Mouse (Mus musculus) urinary bladder, postnatal 25 days (tissue): Measurements from ENCODE around the gene Dnah11.

Source experiments
- DNase-seq: peaks from one replicate; pipeline ENCODE4 v3.0.0; 2022; ENCODE audit warnings: low spot score

The Dnah11 gene

DNA sequence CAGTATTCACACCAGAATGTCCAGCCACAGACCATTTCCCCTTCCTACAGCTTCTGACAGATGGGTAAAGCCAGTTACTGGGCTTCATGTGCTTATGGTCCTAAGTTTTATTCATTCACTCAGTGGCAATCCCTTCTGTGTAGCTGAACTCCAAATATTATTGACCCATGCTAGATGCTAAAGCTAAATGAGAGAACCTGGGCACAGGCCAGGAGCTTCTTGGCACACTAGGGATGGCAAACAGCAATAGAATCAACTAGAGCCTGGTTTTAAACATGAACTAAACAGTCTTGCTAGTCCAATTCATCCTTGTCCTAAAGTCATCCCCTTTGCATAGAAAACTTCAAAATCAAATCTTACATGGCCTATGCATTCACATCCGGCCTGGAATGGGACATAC lies 113.6 kb downstream of the Dnah11 start:
- no peak for DNase-seq

DNA sequence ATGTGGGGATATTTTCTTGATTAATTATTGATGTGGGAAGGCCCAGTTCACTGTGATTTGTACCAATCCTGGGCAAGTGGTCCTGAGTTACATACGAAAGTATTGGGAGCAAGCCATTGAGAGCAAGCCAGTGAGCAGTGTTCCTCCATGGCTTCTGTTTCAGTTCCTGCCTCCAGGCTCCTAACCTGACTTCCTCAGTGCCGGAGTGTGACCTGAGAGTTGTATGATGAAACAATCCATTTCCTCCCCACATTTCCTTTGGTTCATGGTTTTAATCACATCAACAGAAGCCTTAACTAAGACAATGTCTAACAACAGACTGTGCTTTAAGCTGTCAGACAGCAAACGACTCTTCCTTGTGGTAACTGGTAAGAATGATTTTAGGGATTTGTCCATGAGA lies 114.0 kb downstream of the Dnah11 start:
- no peak for DNase-seq

DNA sequence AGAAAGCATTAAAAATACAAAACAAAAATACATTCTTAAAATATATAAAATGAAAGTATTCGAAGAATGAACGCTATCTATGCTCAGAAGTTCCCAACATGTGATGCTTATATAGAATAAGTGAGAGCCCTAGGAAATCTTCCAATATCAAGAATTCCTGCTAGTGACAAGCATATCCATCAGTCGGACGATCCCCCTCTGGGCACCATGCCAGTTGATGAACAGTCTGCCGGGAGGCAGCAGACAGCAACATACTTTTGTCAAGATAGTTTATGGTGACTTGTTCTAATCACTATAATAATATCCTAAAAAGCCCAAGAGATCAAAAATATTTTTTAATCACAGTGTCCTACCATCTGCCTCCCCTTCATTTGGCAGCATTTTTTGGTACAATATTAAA lies 114.7 kb downstream of the Dnah11 start:
- no peak for DNase-seq

DNA sequence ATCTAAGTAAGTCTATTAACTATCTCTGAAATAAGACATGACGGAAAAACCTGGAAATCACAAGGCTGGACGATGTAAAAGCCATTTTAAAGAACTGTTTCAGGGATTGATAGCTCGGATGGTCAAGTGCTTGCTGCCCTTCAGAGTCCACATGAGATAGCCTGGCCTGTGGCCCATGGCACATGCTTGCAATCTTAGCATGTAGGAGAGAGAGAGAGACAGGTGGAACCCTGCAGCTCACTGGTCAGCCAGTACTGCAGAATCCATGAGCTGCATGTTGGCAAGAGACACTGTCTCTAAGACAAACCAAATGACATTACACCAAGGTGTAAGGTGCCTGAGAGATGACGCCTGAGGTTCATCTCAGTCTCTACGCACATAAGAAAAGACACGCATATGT lies 118.4 kb downstream of the Dnah11 start:
- DNase-seq = no peak

DNA sequence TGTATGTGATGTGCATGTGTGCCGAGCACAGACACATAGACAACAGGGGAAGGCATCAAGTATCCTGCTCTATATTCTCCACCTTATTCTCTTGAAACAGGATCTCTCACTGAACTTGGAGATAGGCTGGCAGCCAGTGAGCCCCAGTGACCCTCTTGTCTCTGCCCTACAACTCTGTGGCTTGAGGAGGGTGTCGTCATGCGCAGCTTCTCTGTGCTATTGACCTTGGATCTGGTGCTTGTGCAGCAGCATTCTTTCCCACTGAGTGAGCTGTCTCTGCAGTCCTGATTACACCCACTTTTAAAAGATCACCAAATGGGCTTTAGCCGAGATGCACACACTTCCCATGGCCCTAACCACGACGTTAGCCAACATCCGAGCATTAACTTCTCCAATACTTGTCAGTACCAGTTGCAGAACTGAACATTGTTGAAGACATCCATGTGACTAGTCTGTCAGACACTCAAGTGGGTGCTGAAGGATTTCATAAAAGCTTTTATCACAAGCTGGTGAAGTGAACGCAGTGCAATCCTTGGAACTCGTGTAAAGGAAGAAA lies 120.3 kb downstream of the Dnah11 start:
- DNase-seq = no peak

DNA sequence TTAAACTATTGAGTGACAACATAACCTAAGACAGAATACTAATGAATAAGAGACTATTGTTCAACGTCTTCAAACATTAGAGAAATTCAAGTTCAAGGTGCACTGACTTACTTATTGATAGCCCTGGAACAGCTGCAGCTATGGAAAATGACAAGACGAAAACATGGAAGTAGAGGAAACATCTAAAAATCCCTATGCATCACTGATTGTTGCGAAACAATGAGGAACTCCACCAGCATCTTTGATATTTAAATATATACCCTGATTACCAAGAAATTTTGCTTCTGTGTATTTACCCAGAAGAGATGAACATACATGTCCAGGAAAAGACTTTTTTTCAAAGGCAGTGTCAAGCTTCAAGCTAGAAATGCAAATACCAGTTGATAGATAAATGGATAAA lies 122.0 kb downstream of the Dnah11 start:
- DNase-seq = no peak

DNA sequence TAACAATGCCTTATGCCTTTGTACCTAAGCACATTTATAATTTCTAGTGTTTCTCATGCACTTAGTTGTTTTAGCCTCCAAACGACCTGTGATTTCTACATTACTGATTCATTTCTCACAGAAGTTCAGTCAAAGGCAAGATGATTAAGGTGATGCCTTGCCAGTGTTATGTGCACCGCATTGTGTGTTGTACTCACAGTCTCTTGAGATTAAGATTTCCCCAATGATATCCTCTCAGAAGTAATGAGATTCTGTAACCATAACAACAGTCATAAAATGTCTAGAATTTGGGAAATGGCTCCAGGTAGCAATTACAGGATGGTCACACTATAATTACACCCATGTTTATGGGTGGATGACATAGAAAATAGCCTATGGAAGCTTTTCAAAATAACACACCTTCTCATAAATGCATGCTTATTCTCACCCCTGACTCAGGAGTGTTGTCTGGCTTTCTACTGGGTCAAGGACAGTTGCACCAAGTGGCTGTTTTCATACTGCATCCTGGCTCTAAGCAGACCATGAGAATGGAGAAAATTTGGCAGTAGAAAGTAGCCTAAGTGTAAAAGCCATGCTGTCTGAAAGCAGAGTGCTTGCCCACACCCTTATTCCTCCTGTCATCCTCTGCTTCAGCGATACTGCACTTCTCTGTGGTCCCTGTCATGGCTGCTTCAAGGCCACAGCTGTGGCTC lies 126.5 kb downstream of the Dnah11 start:
- DNase-seq = no peak

DNA sequence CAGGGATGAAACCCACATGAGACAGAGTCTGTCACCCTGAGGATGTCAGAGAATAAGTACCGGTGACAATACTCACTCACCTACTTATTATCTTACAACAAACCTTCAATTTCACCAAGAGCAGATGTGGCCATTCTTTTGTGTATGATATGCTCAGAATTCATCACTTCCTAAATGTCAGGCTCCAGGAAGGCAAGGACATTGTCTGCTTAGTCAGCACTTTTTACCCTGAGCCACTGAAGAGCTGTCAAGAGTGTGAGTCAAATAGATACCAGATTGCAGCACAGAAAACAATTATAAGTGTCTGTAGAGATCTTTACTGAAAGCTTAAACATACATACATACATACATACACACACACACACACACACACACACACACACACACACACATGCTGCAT lies 127.2 kb downstream of the Dnah11 start:
- DNase-seq = no peak

DNA sequence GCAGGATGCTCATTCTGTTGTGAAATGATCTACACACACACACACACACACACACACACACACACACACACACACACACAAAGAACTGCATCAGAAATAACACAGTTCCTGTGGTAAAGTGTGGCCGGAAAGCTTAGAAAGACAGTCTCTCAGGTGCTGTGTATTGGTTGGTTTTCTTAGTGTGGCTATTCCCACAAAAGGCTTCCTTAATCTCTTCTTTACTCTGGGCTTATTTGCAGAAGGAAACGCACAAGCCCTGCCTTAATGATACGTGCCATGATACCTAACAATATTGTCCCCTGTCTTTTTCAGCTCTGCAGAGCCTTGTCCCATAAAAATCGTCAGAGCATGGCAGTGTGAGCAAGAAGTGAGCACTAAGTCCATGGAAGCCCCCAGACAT lies 130.1 kb downstream of the Dnah11 start:
- DNase-seq = no peak

DNA sequence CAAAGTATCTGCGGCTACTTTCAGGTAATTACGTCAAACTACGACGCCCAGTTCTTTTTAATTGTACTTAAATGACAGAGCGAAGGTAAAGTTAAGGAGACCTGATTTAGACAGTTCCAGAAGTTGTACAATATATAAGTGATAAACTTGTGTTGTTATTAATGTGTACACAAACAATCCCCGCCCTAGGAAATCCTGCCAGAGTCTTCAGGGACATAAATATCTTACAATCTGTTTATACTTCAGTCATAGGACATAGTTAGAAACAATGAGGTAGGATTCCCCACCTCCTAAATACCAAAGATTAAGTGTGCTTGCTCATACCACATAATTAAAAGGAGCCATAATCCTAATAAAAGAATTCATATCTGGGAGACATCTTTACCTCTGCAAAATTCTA lies 136.5 kb downstream of the Dnah11 start:
- DNase-seq = no peak

DNA sequence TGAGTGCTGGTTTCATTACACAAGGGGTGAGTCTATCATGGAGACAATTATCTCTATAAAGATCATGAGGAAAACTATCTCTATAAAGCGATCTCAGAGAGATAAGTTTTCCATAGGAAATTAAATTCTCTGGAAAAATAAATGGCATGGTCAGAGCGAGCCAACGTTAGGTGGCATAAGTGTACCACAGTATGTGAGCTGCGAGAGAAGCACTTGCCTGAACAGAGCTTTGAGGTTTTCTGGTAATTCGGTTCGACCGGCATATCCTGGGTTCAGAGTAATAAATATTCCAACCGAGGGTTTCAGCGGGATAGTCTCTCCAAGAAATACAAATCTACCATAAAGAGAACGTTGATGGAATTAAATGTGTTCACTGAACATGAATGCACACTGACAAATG lies 142.0 kb downstream of the Dnah11 start:
- DNase-seq = no peak

DNA sequence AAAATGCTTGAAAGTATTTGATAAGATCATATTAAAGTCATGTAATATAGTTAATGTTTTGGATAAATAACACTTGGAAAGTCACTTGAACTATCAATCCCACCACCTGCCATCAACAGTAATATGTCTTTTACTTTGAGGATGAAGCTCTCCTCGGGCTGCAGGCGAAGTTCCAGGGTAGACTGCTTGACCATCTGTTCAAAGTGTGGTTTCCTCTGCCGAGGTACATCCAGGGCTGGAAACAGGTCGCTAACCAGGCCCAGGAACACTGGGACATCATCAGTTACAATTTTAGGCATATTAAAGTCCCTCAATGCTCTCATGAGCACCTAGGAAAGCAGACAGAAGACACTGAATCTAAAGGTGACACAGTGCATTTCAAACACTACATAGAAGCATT lies 153.5 kb downstream of the Dnah11 start:
- DNase-seq = no peak

DNA sequence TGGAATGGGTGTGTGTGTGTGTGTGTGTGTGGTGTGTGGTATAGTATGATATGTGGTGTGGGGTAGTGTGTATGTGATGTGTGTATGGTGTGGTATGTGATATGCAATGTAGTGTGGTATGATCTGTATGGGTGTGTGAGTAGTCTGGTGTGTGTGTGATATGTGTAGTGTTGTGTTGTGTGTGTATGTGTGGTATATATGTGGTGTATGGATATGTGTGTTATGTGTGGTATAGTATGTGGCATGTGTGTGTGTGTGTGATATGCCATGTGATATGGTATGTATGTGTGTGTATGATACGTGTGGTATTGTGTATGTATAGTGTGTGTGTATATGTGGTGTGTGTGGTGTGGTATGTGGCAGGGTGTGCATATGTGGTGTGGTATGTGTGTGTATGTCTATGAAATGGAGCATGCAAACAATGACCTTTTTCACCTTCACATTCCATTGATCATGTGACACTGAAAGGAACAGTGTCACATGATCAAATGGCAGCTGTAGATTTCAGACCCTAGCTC lies 155.7 kb downstream of the Dnah11 start:
- DNase-seq = no peak

DNA sequence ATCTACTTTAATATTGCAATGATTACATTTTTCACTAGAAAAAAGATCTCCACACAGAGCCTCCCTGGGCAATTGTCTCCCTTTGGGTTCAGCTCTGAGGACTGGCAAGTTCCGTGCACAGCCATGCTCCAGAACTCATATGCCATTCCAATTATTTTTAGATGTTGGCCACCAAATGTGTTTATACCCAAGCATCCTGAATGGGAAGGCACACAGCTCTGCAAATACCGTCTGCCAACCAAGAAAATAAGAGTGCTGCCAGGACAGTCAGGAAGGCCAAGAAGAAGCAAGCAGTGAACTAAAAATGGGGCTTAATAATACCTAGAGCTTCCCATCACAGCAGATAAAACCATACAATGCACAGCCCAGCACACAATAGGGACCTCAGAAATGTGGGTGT lies 156.6 kb downstream of the Dnah11 start:
- DNase-seq = no peak

DNA sequence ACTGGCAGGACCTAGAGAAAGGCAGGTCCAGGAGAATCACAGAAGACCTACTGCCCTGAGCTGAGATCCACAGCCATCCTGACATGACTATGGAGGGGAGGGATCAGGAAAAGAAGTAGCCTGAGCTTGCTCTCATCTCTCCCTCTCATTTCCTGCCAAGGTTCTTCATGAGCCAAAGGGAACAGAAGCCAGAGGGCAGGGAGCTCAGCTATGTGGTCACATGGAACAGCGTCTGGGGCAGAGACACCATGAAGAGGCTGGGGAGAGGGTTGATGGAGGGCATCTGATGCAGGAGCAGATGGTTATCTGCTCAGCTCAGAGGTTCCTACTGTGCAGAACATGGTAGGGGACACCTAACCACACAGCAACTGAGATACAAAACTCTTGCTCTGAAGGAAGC lies 163.9 kb downstream of the Dnah11 start:
- DNase-seq = no peak

DNA sequence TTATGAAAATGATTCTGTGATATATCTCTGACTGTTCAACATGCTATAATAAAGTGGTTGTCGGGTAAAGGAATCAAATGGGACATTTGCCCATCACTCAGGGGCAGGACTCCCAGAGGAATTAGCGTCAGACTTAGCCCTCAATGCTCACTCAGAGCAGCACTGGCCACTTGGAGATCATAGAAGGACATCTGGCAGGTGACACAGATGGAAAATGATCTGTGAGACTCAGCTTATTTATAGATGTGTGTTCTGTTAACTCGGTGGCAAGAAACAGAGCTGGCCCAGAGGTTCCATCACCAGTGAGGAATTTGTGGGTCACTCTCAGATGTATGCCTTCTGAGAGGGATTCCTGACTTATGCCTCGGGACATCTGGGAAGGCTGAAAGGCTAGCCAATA lies 173.1 kb downstream of the Dnah11 start:
- DNase-seq = no peak

DNA sequence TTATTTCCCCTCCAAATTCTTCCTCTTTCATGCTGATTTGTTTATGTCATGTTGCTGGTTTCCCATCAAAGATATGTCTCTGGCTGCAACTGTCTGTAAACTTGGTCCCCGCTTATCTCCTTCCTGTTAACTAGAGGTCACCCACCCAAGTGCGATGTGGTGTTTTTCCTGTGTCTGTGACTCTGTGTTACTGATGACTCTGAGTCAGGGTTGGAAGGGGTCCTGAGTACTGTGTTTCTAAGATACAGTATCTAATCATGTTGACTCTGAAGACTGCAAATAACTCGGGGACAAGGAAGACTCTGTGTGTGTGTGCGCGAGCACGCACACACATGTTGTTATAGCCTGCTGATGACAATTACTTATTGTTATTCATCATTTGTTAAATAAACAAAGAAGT lies 179.9 kb downstream of the Dnah11 start:
- no peak for DNase-seq

DNA sequence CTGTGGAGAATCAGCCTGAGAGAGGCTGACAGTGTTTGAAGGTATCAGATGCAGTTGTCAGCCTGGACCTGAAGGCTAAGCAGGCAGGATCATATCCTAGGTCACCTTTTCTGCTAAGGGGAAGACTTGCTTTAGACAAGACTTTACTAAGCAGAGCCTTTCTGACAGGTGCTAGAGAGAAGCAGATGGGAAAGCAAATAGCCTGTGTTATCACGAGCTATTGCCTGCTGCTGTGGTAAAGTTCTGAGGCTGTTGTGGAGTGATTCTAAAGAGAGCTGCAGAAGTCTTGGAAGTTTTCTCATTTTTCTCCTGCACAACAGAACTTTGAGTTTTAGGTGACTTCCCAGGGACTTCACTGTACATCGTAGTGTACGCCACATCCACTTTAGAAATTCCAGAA lies 185.0 kb downstream of the Dnah11 start:
- DNase-seq = no peak

DNA sequence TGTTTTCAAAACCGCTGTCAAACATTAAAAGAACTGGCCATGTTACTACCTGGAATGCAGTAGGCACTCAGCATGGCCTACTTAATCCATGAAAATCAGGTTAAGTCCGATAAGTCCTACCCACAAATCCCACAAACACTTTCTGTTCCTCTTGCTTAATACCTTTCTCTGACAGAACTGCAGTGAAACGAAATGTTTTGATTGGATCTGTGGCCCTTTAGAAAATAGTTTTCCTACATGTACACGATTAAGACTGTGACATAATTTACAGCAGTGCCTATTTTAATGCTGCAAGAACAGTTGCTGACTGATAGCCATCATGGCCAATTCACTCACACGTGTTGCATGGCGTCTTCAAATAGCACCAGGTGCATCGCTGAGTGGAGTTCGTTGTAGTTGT lies 186.9 kb downstream of the Dnah11 start:
- DNase-seq = no peak

DNA sequence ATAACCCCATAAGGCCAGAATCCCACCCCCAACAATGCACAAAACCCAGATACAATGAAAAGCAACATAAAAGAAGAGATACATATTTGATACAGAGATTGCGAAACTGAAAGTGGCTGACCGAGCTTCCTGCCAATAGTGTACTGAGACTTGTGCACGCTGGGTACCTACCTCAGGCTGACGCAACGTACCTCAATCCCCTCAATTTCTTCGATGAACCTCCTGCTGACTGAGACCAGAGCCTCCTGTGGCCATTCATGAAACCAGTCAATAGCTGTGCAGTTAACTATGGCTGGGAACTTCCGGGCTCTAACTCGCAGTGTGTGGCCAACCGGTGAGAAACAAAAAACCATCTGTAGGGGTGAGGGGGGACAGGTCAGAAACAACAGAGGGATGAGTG lies 203.9 kb downstream of the Dnah11 start:
- no peak for DNase-seq

DNA sequence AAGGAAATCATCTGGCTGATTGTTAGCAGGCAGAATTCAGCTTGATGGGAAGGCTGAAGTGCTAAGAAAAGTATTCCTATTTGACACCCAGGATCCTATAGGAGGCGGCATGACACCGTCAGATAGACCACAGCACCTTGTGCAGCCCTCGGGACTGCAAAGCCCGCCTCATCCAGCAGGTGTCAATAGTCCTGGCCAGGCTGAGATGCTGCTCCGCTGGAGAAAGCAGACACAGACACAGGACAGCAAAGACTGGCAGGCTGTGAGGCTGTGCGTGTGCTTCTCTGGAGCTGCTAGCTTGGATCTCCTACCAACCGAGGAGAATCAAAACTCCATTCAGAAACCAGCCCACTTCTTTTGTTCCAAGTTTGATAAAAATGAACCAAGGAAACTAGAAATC lies 205.3 kb downstream of the Dnah11 start:
- peak; percentile 59 for DNase-seq

DNA sequence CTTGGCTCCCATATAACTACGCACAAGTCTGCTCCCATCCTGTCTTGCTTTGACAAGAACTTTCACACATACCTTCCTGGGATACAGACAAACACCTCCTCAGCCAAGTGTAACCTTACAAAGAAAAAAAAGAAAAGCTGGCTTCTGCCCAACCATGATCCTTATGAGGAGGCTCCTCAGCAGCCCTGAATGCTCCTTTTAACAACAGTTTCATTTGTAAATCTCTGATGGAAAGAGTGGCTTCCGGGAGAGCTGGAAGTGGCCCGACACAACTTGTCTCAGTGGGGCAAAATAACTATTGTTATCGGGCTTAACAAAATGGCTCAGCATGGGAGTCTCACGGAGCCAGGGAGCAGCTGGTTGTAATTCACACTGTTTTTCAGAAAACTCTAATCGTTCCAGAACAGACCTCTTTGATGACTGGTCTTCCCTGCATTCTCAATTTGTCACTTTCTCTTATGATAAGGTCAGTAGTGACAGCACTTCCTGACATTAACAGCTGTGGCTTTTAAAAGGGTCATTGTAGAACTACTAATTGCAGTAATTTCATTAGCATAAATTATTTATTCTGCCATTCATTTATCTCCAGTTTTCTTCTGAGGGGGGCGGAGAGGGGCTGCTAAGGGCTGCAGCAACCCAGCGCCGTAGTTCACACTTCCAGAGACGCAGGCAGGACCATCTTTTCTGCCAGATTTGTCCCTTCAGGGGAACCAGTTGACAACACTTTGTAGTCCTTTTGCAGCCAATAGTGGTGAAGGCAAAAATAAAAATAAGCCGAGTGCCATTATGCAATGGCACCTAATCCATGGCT lies 209.6 kb downstream of the Dnah11 start:
- no peak for DNase-seq

DNA sequence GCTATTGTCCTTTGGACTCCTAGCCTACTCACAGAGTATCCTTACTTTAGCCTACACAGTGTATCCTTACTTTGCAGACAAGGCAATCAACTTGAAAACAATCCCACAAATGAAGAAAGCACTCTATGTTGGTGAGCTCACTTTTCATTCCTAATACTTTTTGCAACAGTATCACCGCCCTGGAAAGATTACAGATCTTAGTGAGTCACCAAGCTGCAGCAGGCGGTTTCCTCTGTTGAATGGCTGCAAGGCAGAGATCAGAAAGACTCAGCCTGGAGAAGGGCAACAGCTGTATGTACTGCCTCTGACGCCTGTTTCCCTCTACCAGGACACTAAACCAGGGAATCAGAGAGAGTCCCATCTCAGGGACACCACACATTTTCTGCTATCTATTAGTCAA lies 218.5 kb downstream of the Dnah11 start:
- DNase-seq = no peak
